Mouse (Mus musculus) hindbrain, embryonic 10.5 days (tissue): ENCODE measurements around the gene Myl12a. TPM values are rescaled to one million over a fixed set of nuclear protein-coding genes. Genes with fewer than 3 reads are reported as not detected.

Source experiments
- DNase-seq: peaks from one replicate; pipeline ENCODE4 v3.0.0-alpha.2; 2017; ENCODE audit warnings: low spot score
- H3K27ac ChIP-seq: fragments of 300-500 bp; sonication (generic); 2 replicates; pipeline ENCODE4 v1.5.1; 2016; ENCODE audit warnings: mild to moderate bottlenecking, moderate library complexity
- H3K27me3 ChIP-seq: fragments of 300-500 bp; sonication (generic); 2 replicates; pipeline ENCODE4 v1.6.1; 2016; ENCODE audit warnings: mild to moderate bottlenecking; ENCODE audit not compliant: poor library complexity, insufficient read depth, severe bottlenecking
- H3K36me3 ChIP-seq: fragments of 300-500 bp; sonication (generic); 2 replicates; pipeline ENCODE4 v1.6.1; 2016; ENCODE audit warnings: mild to moderate bottlenecking, moderate library complexity
- H3K4me1 ChIP-seq: fragments of 300-500 bp; sonication (generic); replicated peaks from 2 replicates; pipeline ENCODE4 v1.6.1; 2016; ENCODE audit warnings: mild to moderate bottlenecking
- H3K4me3 ChIP-seq: fragments of 300-500 bp; sonication (generic); 2 replicates; pipeline ENCODE4 v1.5.1; 2016; ENCODE audit warnings: mild to moderate bottlenecking, moderate library complexity
- H3K9me3 ChIP-seq: fragments of 300-500 bp; sonication (generic); 2 replicates; pipeline ENCODE4 v1.6.1; 2016; ENCODE audit warnings: mild to moderate bottlenecking, moderate library complexity
- WGBS: fragments of 180-500 bp; shearing (Covaris S2); methylation state at CpG from one replicate; pipeline ENCODE4 v1.1.7; 2016; 5-methylcytosine and 5-hydroxymethylcytosine counted together
- polyA plus RNA-seq: library from polyadenylated mRNA; unstranded; fragments of >200 nt; fragmentation: Nextera tagmentation; extraction: Ambion mirVana; gene quantifications from 2 replicates; pipeline ENCODE4 v1.2.1, GENCODE M21; 2016

Myl12a gene
- 427 and 441 TPM in 2 replicates for polyA plus RNA-seq

- no peak for DNase-seq
- WGBS, result 14% methylated on average over 14 of the region's 14 CpGs
- no peaks in the 10 kb centered on the region for H3K9me3 ChIP-seq
- H3K27me3 ChIP-seq, result no peaks in the 10 kb centered on the region
- no peaks in the 10 kb centered on the region for H3K36me3 ChIP-seq
- H3K27ac ChIP-seq, result peak within 1 kb of the TSS; percentile 98
- peaks cover 26% of the 10 kb centered on the region for H3K4me1 ChIP-seq
- peak within 1 kb of the TSS; percentile 93 for H3K4me3 ChIP-seq
Measured at GRCm38 (mm10) chr17:71002744-71003094, at the start of gene Myl12a. TSS of gene Myl12a (minus strand) at chr17:71002878.

- H3K36me3 ChIP-seq, result no peaks in the 10 kb centered on the region
- peaks cover 6% of the 10 kb centered on the region; the same call in 1 of the 2 replicates for H3K4me1 ChIP-seq
- no peaks in the 10 kb centered on the region for H3K9me3 ChIP-seq
- H3K27me3 ChIP-seq, result no peaks in the 10 kb centered on the region
- WGBS, result 88% methylated on average over 8 of the region's 8 CpGs
- DNase-seq, result no peak
- no peak overlapping the region for H3K4me3 ChIP-seq
- H3K27ac ChIP-seq, result no peak overlapping the region
Measured at GRCm38 (mm10) chr17:71049292-71049691, 46.6 kb upstream of the Myl12a start.

- Histone ChIP-seq H3K4me3 (no peak overlapping the region), H3K27ac (no peak overlapping the region), H3K36me3 (no peaks in the 10 kb centered on the region), H3K9me3 (no peaks in the 10 kb centered on the region), H3K27me3 (no peaks in the 10 kb centered on the region), H3K4me1 (no peaks in the 10 kb centered on the region)
- no peak for DNase-seq
- WGBS, result 89% methylated on average over 4 of the region's 4 CpGs
Measured at GRCm38 (mm10) chr17:71046856-71047255, 44.2 kb upstream of the Myl12a start.

DNA sequence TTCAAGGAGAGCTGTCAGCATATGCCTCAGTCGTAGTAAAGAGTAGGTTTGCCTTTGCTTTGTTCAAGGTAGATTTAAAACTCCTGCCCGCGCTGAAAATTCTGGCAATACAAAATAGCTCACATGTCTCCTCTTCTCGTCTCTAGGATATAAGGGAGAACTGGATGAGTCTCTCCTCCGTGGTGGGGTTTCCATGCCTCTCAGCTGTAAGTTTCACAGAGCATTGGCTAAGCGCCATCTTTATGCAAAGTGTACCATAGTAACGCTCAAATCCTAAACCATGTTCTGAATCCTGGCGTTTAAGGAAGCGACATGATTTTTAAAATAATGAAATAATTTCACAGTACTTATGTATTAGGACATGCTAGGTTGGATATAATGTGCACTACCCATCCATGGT, 42.9 kb upstream of the Myl12a start:
- Histone ChIP-seq H3K36me3 (no peaks in the 10 kb centered on the region), H3K27ac (no peak overlapping the region), H3K9me3 (no peaks in the 10 kb centered on the region), H3K27me3 (no peaks in the 10 kb centered on the region), H3K4me1 (peaks cover 2% of the 10 kb centered on the region), H3K4me3 (no peak overlapping the region)
- no peak for DNase-seq
- 89% methylated on average over 9 of the region's 9 CpGs for WGBS

DNA sequence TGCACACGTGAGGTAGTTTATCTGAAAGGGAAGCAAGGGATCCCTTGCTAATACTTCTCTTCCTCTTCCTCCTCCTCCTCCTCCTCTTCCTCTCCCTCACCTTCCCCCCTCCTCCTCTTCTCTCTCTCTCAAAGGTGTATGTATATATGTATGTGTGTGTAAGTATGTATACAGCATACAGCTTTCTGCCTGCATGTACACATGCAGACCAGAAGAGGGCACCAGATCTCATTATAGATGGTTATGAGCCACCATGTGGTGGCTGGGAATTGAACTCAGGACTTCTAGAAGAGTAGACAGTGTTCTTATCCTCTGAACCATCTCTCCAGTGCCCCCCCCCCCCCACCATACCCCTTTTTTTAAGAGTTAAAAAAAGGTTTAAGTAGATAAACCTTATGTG, 40.0 kb upstream of the Myl12a start:
- 81% methylated on average over 1 of the region's 1 CpGs for WGBS
- no peak overlapping the region for H3K27ac ChIP-seq
- no peak for DNase-seq
- no peaks in the 10 kb centered on the region for H3K36me3 ChIP-seq
- no peaks in the 10 kb centered on the region for H3K27me3 ChIP-seq
- H3K4me3 ChIP-seq, result no peak overlapping the region
- peaks cover 20% of the 10 kb centered on the region for H3K4me1 ChIP-seq
- no peaks in the 10 kb centered on the region for H3K9me3 ChIP-seq

DNA sequence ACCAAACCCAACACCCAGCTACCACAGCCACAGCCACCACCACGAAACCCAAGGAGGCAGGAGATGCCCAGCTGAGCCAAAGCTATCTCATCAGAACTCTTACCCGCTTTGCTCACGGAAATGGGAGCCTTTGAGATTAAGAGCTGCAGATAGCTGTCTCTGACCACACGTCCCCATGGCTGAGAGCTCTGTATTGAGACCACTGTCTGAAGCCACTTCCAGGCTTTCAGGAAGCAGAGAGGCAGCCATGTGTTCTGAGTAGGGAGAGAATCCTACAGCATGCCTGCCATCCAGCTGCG, 37.9 kb upstream of the Myl12a start:
- no peaks in the 10 kb centered on the region for H3K9me3 ChIP-seq
- no peak overlapping the region for H3K4me3 ChIP-seq
- H3K36me3 ChIP-seq, result no peaks in the 10 kb centered on the region
- 73% methylated on average over 5 of the region's 5 CpGs for WGBS
- no peaks in the 10 kb centered on the region for H3K27me3 ChIP-seq
- no peak for DNase-seq
- H3K4me1 ChIP-seq, result peaks cover 20% of the 10 kb centered on the region
- H3K27ac ChIP-seq, result no peak overlapping the region

- Histone ChIP-seq H3K4me3 (no peak overlapping the region), H3K27me3 (no peaks in the 10 kb centered on the region), H3K27ac (no peak overlapping the region), H3K9me3 (no peaks in the 10 kb centered on the region), H3K4me1 (peaks cover 20% of the 10 kb centered on the region), H3K36me3 (no peaks in the 10 kb centered on the region)
- peak; percentile 38 for DNase-seq
- 25% methylated on average over 12 of the region's 12 CpGs for WGBS
Measured at GRCm38 (mm10) chr17:71039851-71040581, 37.3 kb upstream of the Myl12a start.

- WGBS, result 73% methylated on average over 5 of the region's 5 CpGs
- no peak overlapping the region for H3K4me3 ChIP-seq
- H3K27ac ChIP-seq, result no peak overlapping the region
- no peaks in the 10 kb centered on the region for H3K36me3 ChIP-seq
- H3K4me1 ChIP-seq, result peaks cover 20% of the 10 kb centered on the region
- H3K27me3 ChIP-seq, result no peaks in the 10 kb centered on the region
- no peaks in the 10 kb centered on the region for H3K9me3 ChIP-seq
- DNase-seq, result peak; percentile 6
Measured at GRCm38 (mm10) chr17:71038812-71039211, 36.1 kb upstream of the Myl12a start.

GRCm38 (mm10) chr17:71037188-71037587, 34.5 kb upstream of the Myl12a start:
- DNase-seq, result no peak
- WGBS, result 90% methylated on average over 7 of the region's 7 CpGs
- Histone ChIP-seq H3K27me3 (no peaks in the 10 kb centered on the region), H3K27ac (no peak overlapping the region), H3K36me3 (no peaks in the 10 kb centered on the region), H3K4me3 (no peak overlapping the region), H3K9me3 (no peaks in the 10 kb centered on the region), H3K4me1 (peaks cover 20% of the 10 kb centered on the region)

DNA sequence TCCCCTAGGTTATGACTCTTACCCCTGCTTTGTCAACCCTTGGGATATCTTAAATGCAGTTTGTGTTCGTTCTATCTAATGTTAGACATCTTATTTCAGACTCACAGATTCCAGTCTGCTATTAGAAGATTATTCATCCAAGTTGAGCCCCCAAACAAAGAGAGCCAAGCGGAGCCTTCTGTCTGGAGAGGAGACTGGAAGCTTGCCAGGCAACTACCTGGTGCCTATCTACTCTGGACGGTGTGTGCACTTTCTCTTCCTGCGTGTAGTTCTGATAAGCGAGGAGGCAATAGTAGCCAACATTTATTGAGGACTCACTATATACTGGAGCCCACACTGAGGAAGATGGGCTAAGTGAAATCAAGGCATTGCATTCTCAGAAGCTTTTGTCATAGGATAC, 31.8 kb upstream of the Myl12a start:
- Histone ChIP-seq H3K27ac (no peak overlapping the region), H3K36me3 (no peaks in the 10 kb centered on the region), H3K4me3 (no peak overlapping the region), H3K9me3 (no peaks in the 10 kb centered on the region), H3K4me1 (peaks cover 7% of the 10 kb centered on the region; the same call in 1 of the 2 replicates), H3K27me3 (no peaks in the 10 kb centered on the region)
- no peak for DNase-seq
- 90% methylated on average over 5 of the region's 5 CpGs for WGBS

DNA sequence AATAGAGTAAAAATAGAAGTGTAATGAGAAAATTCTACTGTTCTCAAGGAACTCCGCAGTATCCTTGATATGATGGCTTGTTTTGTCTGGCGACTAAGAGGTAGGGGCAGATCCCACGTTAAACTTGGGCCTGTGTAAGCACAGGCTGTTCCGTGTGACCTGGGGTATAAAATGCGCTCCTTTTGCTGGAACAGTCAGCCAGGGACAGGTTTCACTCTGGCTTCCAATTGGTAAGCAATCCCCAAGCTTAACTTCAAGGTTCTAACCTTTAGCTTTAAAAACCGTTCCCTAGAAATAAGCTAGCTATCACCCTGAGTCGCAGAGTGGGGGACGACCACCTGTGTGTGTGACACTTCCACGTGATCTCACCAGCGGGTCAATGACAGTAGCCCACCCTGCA, 30.0 kb upstream of the Myl12a start:
- H3K9me3 ChIP-seq, result no peaks in the 10 kb centered on the region
- H3K27me3 ChIP-seq, result no peaks in the 10 kb centered on the region
- whole genome bisulfite sequencing, result 86% methylated on average over 10 of the region's 10 CpGs
- no peak overlapping the region for H3K27ac ChIP-seq
- no peak overlapping the region for H3K4me3 ChIP-seq
- H3K36me3 ChIP-seq, result no peaks in the 10 kb centered on the region
- no peaks in the 10 kb centered on the region for H3K4me1 ChIP-seq
- no peak for DNase-seq

DNA sequence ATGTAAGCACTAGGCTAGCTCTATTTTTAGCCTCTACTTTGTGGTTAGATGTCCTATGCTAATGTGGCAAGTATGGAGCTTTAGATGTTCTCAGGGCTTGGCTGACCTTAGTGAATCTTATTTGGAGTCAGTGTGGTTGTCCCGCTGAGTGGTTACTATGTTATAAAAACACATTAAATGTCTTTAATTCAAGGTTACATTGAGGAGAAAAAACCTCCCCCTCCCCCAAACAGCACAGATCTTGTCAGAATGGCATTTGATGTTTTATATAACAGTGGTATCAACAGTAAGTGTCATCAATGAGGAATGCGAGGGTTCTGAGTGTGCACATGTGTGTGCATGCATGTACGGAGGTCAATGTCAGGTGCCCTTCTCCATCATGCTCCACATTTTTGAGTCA, 24.5 kb upstream of the Myl12a start:
- Histone ChIP-seq H3K9me3 (no peaks in the 10 kb centered on the region), H3K36me3 (no peaks in the 10 kb centered on the region), H3K4me3 (no peak overlapping the region), H3K27ac (no peak overlapping the region), H3K27me3 (no peaks in the 10 kb centered on the region), H3K4me1 (no peaks in the 10 kb centered on the region; the same call in 1 of the 2 replicates)
- 93% methylated on average over 3 of the region's 3 CpGs for WGBS
- no peak for DNase-seq

DNA sequence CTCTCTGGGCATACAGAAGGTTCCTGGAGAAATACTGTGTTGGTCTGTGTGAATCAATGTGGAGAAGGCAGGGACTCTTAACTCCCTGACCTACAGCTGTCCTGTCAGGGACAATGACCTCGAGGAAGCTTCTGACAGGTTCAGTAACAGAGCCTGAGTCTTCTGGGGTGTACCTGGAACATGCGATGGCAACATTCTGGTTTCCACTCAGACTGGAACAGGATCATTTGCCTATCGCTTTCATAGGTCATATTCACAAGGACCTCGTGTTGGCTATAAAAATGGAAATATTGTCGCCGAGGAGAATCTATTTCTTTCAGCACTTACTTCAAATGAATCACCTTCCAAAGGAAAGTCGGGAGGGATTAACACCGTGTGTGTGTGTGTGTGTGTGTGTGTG, 23.2 kb upstream of the Myl12a start:
- no peaks in the 10 kb centered on the region; the same call in 1 of the 2 replicates for H3K4me1 ChIP-seq
- H3K9me3 ChIP-seq, result no peaks in the 10 kb centered on the region
- no peak for DNase-seq
- no peak overlapping the region for H3K27ac ChIP-seq
- H3K36me3 ChIP-seq, result no peaks in the 10 kb centered on the region
- WGBS, result 82% methylated on average over 8 of the region's 8 CpGs
- H3K4me3 ChIP-seq, result no peak overlapping the region
- H3K27me3 ChIP-seq, result no peaks in the 10 kb centered on the region

DNA sequence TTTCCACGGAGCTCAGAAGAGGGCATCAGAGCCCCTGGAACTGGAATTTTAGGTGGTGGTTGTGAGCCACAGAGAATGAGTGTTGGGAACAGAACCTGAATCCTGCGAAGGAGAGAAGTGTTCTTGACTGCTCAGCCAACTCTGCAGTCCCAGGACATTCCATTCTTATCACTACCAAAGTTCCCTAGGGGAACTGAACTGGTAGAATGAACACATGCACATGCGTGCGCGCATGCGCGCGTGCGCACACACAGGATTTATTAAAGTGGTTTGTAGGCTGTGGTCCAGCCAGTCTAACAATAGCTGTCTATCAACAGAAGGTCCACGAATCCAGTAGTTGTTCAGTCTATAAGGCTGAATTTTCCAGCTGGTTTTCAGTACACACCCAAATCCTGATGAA, 21.4 kb upstream of the Myl12a start:
- Histone ChIP-seq H3K4me1 (peaks cover 9% of the 10 kb centered on the region), H3K9me3 (no peaks in the 10 kb centered on the region), H3K36me3 (no peaks in the 10 kb centered on the region), H3K27ac (no peak overlapping the region), H3K27me3 (no peaks in the 10 kb centered on the region), H3K4me3 (no peak overlapping the region)
- WGBS, result 95% methylated on average over 10 of the region's 10 CpGs
- no peak for DNase-seq
